Mouse (Mus musculus) kidney, adult 8-10 months (tissue): ENCODE results near the gene Dcakd.
A peak's percentile ranks its signal among the peaks of the same experiment; 100 is the strongest.

Experiments
- DNase-seq, 2 experiments: peaks; one replicate each; pipeline ENCODE4 v3.0.0; 2022

The Dcakd gene

GRCm38 (mm10) chr11:103043982-103044381, 15.8 kb upstream of the Dcakd start:
- DNase-seq, result no peak

GRCm38 (mm10) chr11:103042828-103043227, 14.7 kb upstream of the Dcakd start:
- DNase-seq, result no peak

GRCm38 (mm10) chr11:103038037-103038436, 9.9 kb upstream of the Dcakd start:
- DNase-seq, result no peak

GRCm38 (mm10) chr11:103036881-103037465, 8.8 kb upstream of the Dcakd start:
- DNase-seq, result no peak

GRCm38 (mm10) chr11:103035007-103035406, 6.9 kb upstream of the Dcakd start:
- DNase-seq, result no peak

GRCm38 (mm10) chr11:103033030-103033429, 4.9 kb upstream of the Dcakd start:
- no peak for DNase-seq

- no peak for DNase-seq
Measured at GRCm38 (mm10) chr11:103027570-103028175, 460 bp downstream of the Dcakd start.

- no peak for DNase-seq
Measured at GRCm38 (mm10) chr11:103026901-103027300, 1.2 kb downstream of the Dcakd start.

- DNase-seq, result no peak
Measured at GRCm38 (mm10) chr11:103023974-103024373, 4.2 kb downstream of the Dcakd start.

GRCm38 (mm10) chr11:103020713-103021335, 7.3 kb downstream of the Dcakd start:
- no peak for DNase-seq

GRCm38 (mm10) chr11:103019325-103019724, 8.8 kb downstream of the Dcakd start:
- no peak for DNase-seq

- DNase-seq, result no peak
Measured at GRCm38 (mm10) chr11:103018860-103019259, 9.3 kb downstream of the Dcakd start.

GRCm38 (mm10) chr11:103017661-103018060, 10.5 kb downstream of the Dcakd start:
- peak; percentile 45 to 55 for DNase-seq

GRCm38 (mm10) chr11:103016930-103017329, 11.2 kb downstream of the Dcakd start:
- DNase-seq, result peak; percentile 97

GRCm38 (mm10) chr11:103015881-103016825, 12.0 kb downstream of the Dcakd start:
- DNase-seq, result no peak

- DNase-seq, result no peak
Measured at GRCm38 (mm10) chr11:103011206-103011497, 17.0 kb downstream of the Dcakd start.

- no peak for DNase-seq
Measured at GRCm38 (mm10) chr11:103010454-103011205, 17.5 kb downstream of the Dcakd start.

GRCm38 (mm10) chr11:103009208-103009607, 18.9 kb downstream of the Dcakd start:
- peak in 1 of 2 experiments; percentile 21 for DNase-seq

GRCm38 (mm10) chr11:103008558-103008957, 19.6 kb downstream of the Dcakd start:
- DNase-seq, result no peak

GRCm38 (mm10) chr11:103007001-103007340, 21.2 kb downstream of the Dcakd start:
- no peak for DNase-seq

GRCm38 (mm10) chr11:103006286-103007000, 21.7 kb downstream of the Dcakd start:
- no peak for DNase-seq
